Mouse (Mus musculus) midbrain, embryonic 13.5 days (tissue): ENCODE data around the gene Plekha7. TPM values are rescaled to one million over a fixed set of nuclear protein-coding genes. Genes with fewer than 3 reads are reported as not detected.

Experiments
- ATAC-seq: fragments of 200-750 bp; cut with Nextera tagmentation; 2 replicates; pipeline ENCODE4 v1.8.0; 2017; ENCODE audit warnings: mild to moderate bottlenecking, moderate TSS enrichment, moderate library complexity
- H3K27ac ChIP-seq: fragments of 300-500 bp; sonication (generic); 2 replicates; pipeline ENCODE4 v1.5.1; 2015; ENCODE audit warnings: inconsistent platforms, mild to moderate bottlenecking, moderate library complexity
- H3K27me3 ChIP-seq: fragments of 300-500 bp; sonication (generic); 2 replicates; pipeline ENCODE4 v1.6.1; 2015; ENCODE audit warnings: mild to moderate bottlenecking, inconsistent platforms
- H3K36me3 ChIP-seq: fragments of 300-500 bp; sonication (generic); 2 replicates; pipeline ENCODE4 v1.6.1; 2015; ENCODE audit warnings: mild to moderate bottlenecking, inconsistent platforms
- H3K4me1 ChIP-seq: fragments of 300-500 bp; sonication (generic); replicated peaks from 2 replicates; pipeline ENCODE4 v1.6.1; 2015; ENCODE audit warnings: inconsistent platforms
- H3K4me2 ChIP-seq: fragments of 300-500 bp; sonication (generic); replicated peaks from 2 replicates; pipeline ENCODE4 v1.6.1; 2015; ENCODE audit warnings: moderate library complexity, mild to moderate bottlenecking, inconsistent platforms
- H3K4me3 ChIP-seq: fragments of 300-500 bp; sonication (generic); replicated peaks from 2 replicates; pipeline ENCODE4 v1.5.1; 2015; ENCODE audit warnings: mild to moderate bottlenecking, inconsistent platforms
- H3K9ac ChIP-seq: fragments of 300-500 bp; sonication (generic); replicated peaks from 2 replicates; pipeline ENCODE4 v1.6.1; 2015; ENCODE audit warnings: mild to moderate bottlenecking, inconsistent platforms
- H3K9me3 ChIP-seq: fragments of 300-500 bp; sonication (generic); 2 replicates; pipeline ENCODE4 v1.6.1; 2016; ENCODE audit warnings: mild to moderate bottlenecking, inconsistent platforms
- WGBS: fragments of 180-500 bp; shearing (Covaris S2); methylation state at CpG from one replicate; pipeline ENCODE4 v1.1.7; 2015; 5-methylcytosine and 5-hydroxymethylcytosine counted together
- polyA plus RNA-seq: library from polyadenylated mRNA; unstranded; fragments of >200 nt; fragmentation: Nextera tagmentation; extraction: Ambion mirVana; gene quantifications from 2 replicates; pipeline ENCODE4 v1.2.1, GENCODE M21; 2015

The Plekha7 gene
- polyA plus RNA-seq, 1 experiment from 2014 or later, result 10.1 TPM

- no peaks in the 10 kb centered on the region for H3K9me3 ChIP-seq
- peak overlapping the region; percentile 44; the same call in 1 of the 2 replicates for H3K27ac ChIP-seq
- H3K36me3 ChIP-seq, result peaks cover 17% of the 10 kb centered on the region; the same call in 1 of the 2 replicates
- no peak overlapping the region for H3K4me2 ChIP-seq
- 18% methylated on average over 4 of the region's 4 CpGs for WGBS
- H3K4me3 ChIP-seq, result no peak overlapping the region
- peaks cover 11% of the 10 kb centered on the region for H3K4me1 ChIP-seq
- no peaks in the 10 kb centered on the region for H3K27me3 ChIP-seq
- no peak overlapping the region for H3K9ac ChIP-seq
- no peak for ATAC-seq
These were observed 176.8 kb downstream of the Plekha7 start for GRCm38 (mm10) chr7:116131390-116131789.

- Histone ChIP-seq H3K27me3 (no peaks in the 10 kb centered on the region), H3K4me1 (peaks cover 19% of the 10 kb centered on the region), H3K4me2 (no peak overlapping the region), H3K9ac (no peak overlapping the region), H3K9me3 (no peaks in the 10 kb centered on the region), H3K27ac (no peak overlapping the region), H3K4me3 (no peak overlapping the region), H3K36me3 (peaks cover 17% of the 10 kb centered on the region; the same call in 1 of the 2 replicates)
- no peak for ATAC-seq
- WGBS, result 91% methylated on average over 10 of the region's 10 CpGs
These were observed 178.8 kb downstream of the Plekha7 start for GRCm38 (mm10) chr7:116129374-116129773.

GRCm38 (mm10) chr7:116128286-116128685, 179.9 kb downstream of the Plekha7 start:
- Histone ChIP-seq H3K36me3 (peaks cover 17% of the 10 kb centered on the region; the same call in 1 of the 2 replicates), H3K4me1 (peaks cover 27% of the 10 kb centered on the region), H3K4me3 (no peak overlapping the region), H3K4me2 (no peak overlapping the region), H3K9me3 (no peaks in the 10 kb centered on the region), H3K27me3 (no peaks in the 10 kb centered on the region), H3K9ac (no peak overlapping the region), H3K27ac (no peak overlapping the region)
- whole genome bisulfite sequencing, result 99% methylated on average over 8 of the region's 8 CpGs
- ATAC-seq, result no peak

GRCm38 (mm10) chr7:116127052-116127451, 181.1 kb downstream of the Plekha7 start:
- Histone ChIP-seq H3K4me1 (peaks cover 36% of the 10 kb centered on the region), H3K27ac (no peak overlapping the region), H3K9me3 (no peaks in the 10 kb centered on the region), H3K27me3 (no peaks in the 10 kb centered on the region), H3K4me3 (no peak overlapping the region), H3K9ac (no peak overlapping the region), H3K36me3 (peaks cover 17% of the 10 kb centered on the region; the same call in 1 of the 2 replicates), H3K4me2 (no peak overlapping the region)
- no peak for ATAC-seq
- WGBS, result 83% methylated on average over 2 of the region's 2 CpGs

- Histone ChIP-seq H3K27me3 (no peaks in the 10 kb centered on the region), H3K4me3 (no peak overlapping the region), H3K9me3 (no peaks in the 10 kb centered on the region), H3K9ac (no peak overlapping the region), H3K4me1 (peaks cover 42% of the 10 kb centered on the region), H3K27ac (no peak overlapping the region), H3K36me3 (peaks cover 17% of the 10 kb centered on the region; the same call in 1 of the 2 replicates), H3K4me2 (no peak overlapping the region)
- 79% methylated on average over 7 of the region's 7 CpGs for WGBS
- no peak for ATAC-seq
These were observed 182.5 kb downstream of the Plekha7 start for GRCm38 (mm10) chr7:116125671-116126070.

- Histone ChIP-seq H3K36me3 (peaks cover 17% of the 10 kb centered on the region; the same call in 1 of the 2 replicates), H3K27ac (no peak overlapping the region), H3K4me3 (no peak overlapping the region), H3K4me2 (no peak overlapping the region), H3K27me3 (no peaks in the 10 kb centered on the region), H3K9me3 (no peaks in the 10 kb centered on the region), H3K4me1 (peaks cover 44% of the 10 kb centered on the region), H3K9ac (no peak overlapping the region)
- WGBS, result 89% methylated on average over 12 of the region's 12 CpGs
- ATAC-seq, result no peak
These were observed 184.1 kb downstream of the Plekha7 start for GRCm38 (mm10) chr7:116124057-116124456.

GRCm38 (mm10) chr7:116123597-116123985, 184.6 kb downstream of the Plekha7 start:
- no peak for ATAC-seq
- Histone ChIP-seq H3K9me3 (no peaks in the 10 kb centered on the region), H3K9ac (no peak overlapping the region), H3K4me2 (no peak overlapping the region), H3K4me3 (no peak overlapping the region), H3K4me1 (peaks cover 44% of the 10 kb centered on the region), H3K27me3 (no peaks in the 10 kb centered on the region), H3K27ac (no peak overlapping the region), H3K36me3 (peaks cover 17% of the 10 kb centered on the region; the same call in 1 of the 2 replicates)
- WGBS, result 90% methylated on average over 2 of the region's 2 CpGs

- no peaks in the 10 kb centered on the region for H3K27me3 ChIP-seq
- no peak overlapping the region for H3K9ac ChIP-seq
- peak; percentile 81 for ATAC-seq
- no peak overlapping the region for H3K4me2 ChIP-seq
- no peak overlapping the region for H3K4me3 ChIP-seq
- peaks cover 14% of the 10 kb centered on the region; the same call in 1 of the 2 replicates for H3K36me3 ChIP-seq
- peaks cover 44% of the 10 kb centered on the region for H3K4me1 ChIP-seq
- no peak overlapping the region for H3K27ac ChIP-seq
- WGBS, result 23% methylated on average over 13 of the region's 13 CpGs
- H3K9me3 ChIP-seq, result no peaks in the 10 kb centered on the region
These were observed 185.1 kb downstream of the Plekha7 start for GRCm38 (mm10) chr7:116122981-116123596.

- Histone ChIP-seq H3K9me3 (no peaks in the 10 kb centered on the region), H3K9ac (peak overlapping the region; percentile 46), H3K4me1 (peaks cover 44% of the 10 kb centered on the region), H3K4me3 (no peak overlapping the region), H3K4me2 (0 out of 2 replicates have a peak overlapping the region, but pooled peaks have one; percentile 15), H3K36me3 (no peaks in the 10 kb centered on the region), H3K27me3 (no peaks in the 10 kb centered on the region), H3K27ac (peak overlapping the region; percentile 53)
- peak; percentile 5; the same call in 1 of the 2 replicates for ATAC-seq
- WGBS, result 6% methylated on average over 11 of the region's 11 CpGs
These were observed 187.0 kb downstream of the Plekha7 start for GRCm38 (mm10) chr7:116121202-116121601.

GRCm38 (mm10) chr7:116120737-116121136, 187.4 kb downstream of the Plekha7 start:
- Histone ChIP-seq H3K36me3 (no peaks in the 10 kb centered on the region), H3K4me1 (peaks cover 44% of the 10 kb centered on the region), H3K4me2 (no peak overlapping the region), H3K4me3 (no peak overlapping the region), H3K9ac (no peak overlapping the region), H3K9me3 (no peaks in the 10 kb centered on the region), H3K27me3 (no peaks in the 10 kb centered on the region), H3K27ac (no peak overlapping the region)
- WGBS, result 49% methylated on average over 4 of the region's 4 CpGs
- no peak for ATAC-seq

- Histone ChIP-seq H3K27me3 (no peaks in the 10 kb centered on the region), H3K9me3 (no peaks in the 10 kb centered on the region), H3K4me1 (peaks cover 36% of the 10 kb centered on the region), H3K9ac (no peak overlapping the region), H3K4me3 (no peak overlapping the region), H3K27ac (no peak overlapping the region), H3K36me3 (no peaks in the 10 kb centered on the region), H3K4me2 (no peak overlapping the region)
- WGBS, result 63% methylated on average over 1 of the region's 1 CpGs
- no peak for ATAC-seq
These were observed 188.8 kb downstream of the Plekha7 start for GRCm38 (mm10) chr7:116119306-116119857.

GRCm38 (mm10) chr7:116115991-116116390, 192.2 kb downstream of the Plekha7 start:
- no peaks in the 10 kb centered on the region for H3K36me3 ChIP-seq
- no peaks in the 10 kb centered on the region for H3K27me3 ChIP-seq
- H3K9me3 ChIP-seq, result no peaks in the 10 kb centered on the region
- 63% methylated on average over 2 of the region's 2 CpGs for WGBS
- H3K4me1 ChIP-seq, result peaks cover 5% of the 10 kb centered on the region
- no peak overlapping the region for H3K4me3 ChIP-seq
- no peak overlapping the region for H3K9ac ChIP-seq
- no peak overlapping the region for H3K4me2 ChIP-seq
- no peak for ATAC-seq
- H3K27ac ChIP-seq, result no peak overlapping the region
